18 mouse cellular contexts compared by ENCODE assay signal in genomic region chr16:57326996-57327395, GRCm38 (mm10). TPM values are rescaled to one million over a fixed set of nuclear protein-coding genes. Genes with fewer than 3 reads are reported as not detected.
DNase-seq lines count a peak whose midpoint lies in the region; ATAC-seq and TF ChIP-seq lines count a peak whose summit lies in the region.
"Had no signal": no experiment of that assay in that cellular context is flagged by ENCODE, and none has a peak within 500 bp of the region (broad histone marks: within the 10 kb centered on the region; RNA-seq: fewer than 3 reads in every experiment).

No protein-coding gene starts in this region.

- H3K4me3 ChIP-seq in heart, embryonic 11.5 days (ENCODE audit: low read depth, low read length): no peak overlapping the region
- no peak overlapping the region for H3K4me3 ChIP-seq in kidney, adult 2 months (ENCODE audit: insufficient read depth, low read depth, low read length)
- no peak overlapping the region for H3K4me3 ChIP-seq in limb, embryonic 13.5 days
- H3K4me3 ChIP-seq: erythroblast, embryonic 14.5 days; myocyte had no signal

- no peak for TF ChIP-seq POLR2A in kidney, adult 2 months (IDR thresholded peaks at IDR 0.05; ENCODE audit: low read depth, low read length)

- H3K27me3 ChIP-seq in heart, embryonic 11.5 days (ENCODE audit: control insufficient read depth, insufficient read depth, low read length): no peaks in the 10 kb centered on the region
- H3K27me3 ChIP-seq in kidney, adult 2 months (replicated peaks; ENCODE audit: control insufficient read depth, insufficient read depth, low read length): no peaks in the 10 kb centered on the region
- H3K27me3 ChIP-seq in limb, embryonic 13.5 days: no peaks in the 10 kb centered on the region

- intact Hi-C loops in gastrocnemius, postnatal 36 days (cut with DNase I): no loop called here

- no peaks in the 10 kb centered on the region for H3K36me3 ChIP-seq in heart, embryonic 11.5 days (ENCODE audit: control insufficient read depth, insufficient read depth, low read length)
- H3K36me3 ChIP-seq in kidney, adult 2 months (ENCODE audit: control insufficient read depth, insufficient read depth, low read length): no peaks in the 10 kb centered on the region
- H3K36me3 ChIP-seq in limb, embryonic 13.5 days: no peaks in the 10 kb centered on the region

- WGBS in heart, embryonic 11.5 days (ENCODE audit: insufficient replicate concordance): 69% methylated on average over 7 of the region's 7 CpGs
- WGBS in kidney, adult 2 months: 61% methylated on average over 7 of the region's 7 CpGs
- 41% methylated on average over 7 of the region's 7 CpGs for WGBS in limb, embryonic 13.5 days

- no peaks in the 10 kb centered on the region for H3K9me3 ChIP-seq in heart, embryonic 11.5 days (replicated peaks; ENCODE audit: control insufficient read depth, low read length)
- no peaks in the 10 kb centered on the region for H3K9me3 ChIP-seq in limb, embryonic 13.5 days

- H3K27ac ChIP-seq in heart, embryonic 11.5 days (ENCODE audit: low read depth, low read length): no peak overlapping the region
- peak overlapping the region; percentile 69 for H3K27ac ChIP-seq in kidney, adult 2 months (ENCODE audit: insufficient read depth, low read depth, low read length)
- H3K27ac ChIP-seq in limb, embryonic 13.5 days: peak overlapping the region; percentile 33; the same call in 1 of the 2 replicates
- H3K27ac ChIP-seq: hindbrain, postnatal 0 days had no signal

- ATAC-seq in heart, embryonic 11.5 days (replicated peaks; ENCODE audit: insufficient number of reproducible peaks, low FRiP score, low TSS enrichment): no peak
- peak; percentile 38 for ATAC-seq in limb, embryonic 13.5 days (ENCODE audit: low FRiP score, low read depth)
- ATAC-seq: hindbrain, postnatal 0 days; liver, postnatal 0 days had no signal

- no peak overlapping the region for H3K4me2 ChIP-seq in heart, embryonic 11.5 days
- no peak overlapping the region for H3K4me2 ChIP-seq in limb, embryonic 13.5 days (replicated peaks)

- no peak overlapping the region for H3K9ac ChIP-seq in heart, embryonic 11.5 days (ENCODE audit: low read depth, low read length)
- H3K9ac ChIP-seq in limb, embryonic 13.5 days: no peak overlapping the region
- H3K9ac ChIP-seq: liver, postnatal 0 days had no signal

- peak; percentile 71 to 87 for DNase-seq in heart, adult 18-20 months
- peak; percentile 42 to 54 for DNase-seq in gastrocnemius, postnatal 36 days
- DNase-seq in kidney, adult 2 months: peak; percentile 71
- no peak for DNase-seq in cerebellum, adult 9-11 months
- no peak for DNase-seq in urinary bladder, adult 2 months (ENCODE audit: low spot score)
- DNase-seq in spleen, adult 18-20 months: no peak
- DNase-seq: cerebellum, adult 18-20 months; embryo, embryonic 11 days; left cerebral cortex, postnatal 4 days; liver, postnatal 0 days; right cerebral cortex, postnatal 25 days; thymus, postnatal 14 days had no signal

- no peak for TF ChIP-seq CTCF in kidney, adult 2 months (conservative IDR thresholded peaks at IDR 0.05; ENCODE audit: insufficient read depth, insufficient read length, low read depth, low read length)

- no peaks in the 10 kb centered on the region for H3K4me1 ChIP-seq in heart, embryonic 11.5 days (ENCODE audit: control insufficient read depth, insufficient read depth, low read length)
- peaks cover 3% of the 10 kb centered on the region; the same call in 1 of the 2 replicates for H3K4me1 ChIP-seq in kidney, adult 2 months (ENCODE audit: control insufficient read depth, insufficient read depth, low read length)
- H3K4me1 ChIP-seq in limb, embryonic 13.5 days: peaks cover 26% of the 10 kb centered on the region

RNA-seq across cellular contexts. Expression of gene Filip1l, which starts 25.9 kb away (rescaled TPM):
- total RNA-seq in heart, adult 18-20 months (2021): 10 to 100 TPM; 26.0 to 34.6 TPM
- 26.0 and 26.8 TPM in 2 replicates for polyA plus RNA-seq in heart, embryonic 11.5 days (2014; fragmentation: Nextera tagmentation; extraction: Ambion mirVana)
- 10 to 100 TPM; 41.9 to 48.5 TPM for total RNA-seq in gastrocnemius, postnatal 36 days (2021)
- polyA plus RNA-seq in kidney, adult 2 months (2012; rRNA removed): 4.9 and 6.9 TPM in 2 replicates
- 31.5 and 37.3 TPM in 2 replicates for polyA plus RNA-seq in limb, embryonic 13.5 days (2015; fragmentation: Nextera tagmentation; extraction: Ambion mirVana)
- 57.1 and 66.5 TPM in 2 replicates for polyA plus RNA-seq in urinary bladder, adult 2 months (2012; rRNA removed)
- polyA plus RNA-seq: erythroblast, embryonic 14.5 days had no signal

RNA-seq across cellular contexts. Expression of gene Tmem30c, which starts 34.3 kb away (rescaled TPM):
- total RNA-seq in heart, adult 18-20 months (2021): not detected
- polyA plus RNA-seq in heart, embryonic 11.5 days (2014; fragmentation: Nextera tagmentation; extraction: Ambion mirVana): 0.10 TPM in 1 of 2 replicates, not detected in the other
- not detected for total RNA-seq in gastrocnemius, postnatal 36 days (2021)
- polyA plus RNA-seq in kidney, adult 2 months (2012; rRNA removed): not detected in 2 replicates
- polyA plus RNA-seq in limb, embryonic 13.5 days (2015; fragmentation: Nextera tagmentation; extraction: Ambion mirVana): 0.11 and 0.17 TPM in 2 replicates
- polyA plus RNA-seq in urinary bladder, adult 2 months (2012; rRNA removed): 0.07 TPM in 1 of 2 replicates, not detected in the other
- total RNA-seq: megakaryocyte, adult 5-6 weeks had no signal
- polyA plus RNA-seq: erythroblast, embryonic 14.5 days; liver, postnatal 0 days; myocyte had no signal

Comparison
In these comparisons a context has a peak if more than half of its experiments do, and no peak if none do; other contexts are left out.
1. DNase-seq: peak in heart, adult 18-20 months (2 of 2), gastrocnemius, postnatal 36 days (2 of 2) and kidney, adult 2 months (single experiment); none in cerebellum, adult 9-11 months (single experiment), urinary bladder, adult 2 months (single experiment) and spleen, adult 18-20 months (0 of 2).